Mouse (Mus musculus) lung, adult 2 months (tissue): Measurements from ENCODE around the gene Hcrt.

Experiments used
- CTCF ChIP-seq: fragments of 200-500 bp; IDR thresholded peaks from 2 replicates; pipeline ENCODE4 v1.5.1; 2011; ENCODE audit warnings: mild to moderate bottlenecking, low read length, control low read depth; ENCODE audit not compliant: insufficient read depth
- POLR2A ChIP-seq: fragments of 200-500 bp; IDR thresholded peaks from 2 replicates; pipeline ENCODE4 v1.6.1; 2011; ENCODE audit warnings: low read depth, mild to moderate bottlenecking, control low read depth, low read length, borderline replicate concordance; ENCODE audit errors: extremely low read depth

DNA sequence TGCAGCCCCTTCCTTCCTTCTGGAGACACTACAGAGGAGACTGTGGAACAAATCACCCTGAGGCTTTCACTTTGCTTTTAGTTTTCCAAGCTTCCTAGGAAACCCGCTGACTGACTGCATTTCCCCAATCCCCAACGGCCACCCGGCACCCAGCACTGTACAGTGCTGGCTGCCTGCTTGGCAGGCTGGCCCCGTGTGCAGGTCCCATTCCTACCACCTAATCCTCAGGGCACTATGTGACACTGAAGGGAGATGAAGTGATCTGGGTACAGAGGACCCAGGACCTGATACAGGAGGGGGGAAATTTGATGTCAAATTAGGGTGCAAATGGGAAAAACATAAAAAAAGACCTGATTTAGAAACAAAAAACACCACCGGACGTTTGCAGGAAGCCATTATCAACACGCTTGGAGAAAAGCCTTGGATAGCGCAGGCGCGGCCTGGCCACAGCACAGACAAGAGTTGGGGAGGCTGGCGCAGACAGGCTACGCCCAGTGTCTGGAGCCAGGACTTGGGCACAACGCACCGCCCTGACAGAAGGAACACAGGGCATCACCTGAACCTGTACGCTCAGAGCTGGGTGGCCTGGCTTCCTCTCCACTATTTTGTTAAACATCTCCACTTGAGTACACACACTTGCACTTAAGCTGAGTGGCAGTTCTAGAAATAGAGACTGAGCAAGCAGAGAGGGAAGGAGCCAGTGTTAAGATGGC is 19.2 kb upstream of the Hcrt start:
- TF ChIP-seq CTCF (no peak), POLR2A (no peak; the same call in 1 of the 2 replicates)
